Mouse (Mus musculus): Measurements from ENCODE around the gene Ttc21b. TPM values are rescaled to one million over a fixed set of nuclear protein-coding genes. Genes with fewer than 3 reads are reported as not detected.
A peak's percentile ranks its signal among the peaks of the same experiment; 100 is the strongest.
"Not testable (repeated sequence)": the region's sequence is repeated elsewhere in the genome, so short reads cannot be mapped to it uniquely, and the experiment has no call there.

Ttc21b gene
- polyA plus RNA-seq, 1 experiment = 3.4 TPM

DNA sequence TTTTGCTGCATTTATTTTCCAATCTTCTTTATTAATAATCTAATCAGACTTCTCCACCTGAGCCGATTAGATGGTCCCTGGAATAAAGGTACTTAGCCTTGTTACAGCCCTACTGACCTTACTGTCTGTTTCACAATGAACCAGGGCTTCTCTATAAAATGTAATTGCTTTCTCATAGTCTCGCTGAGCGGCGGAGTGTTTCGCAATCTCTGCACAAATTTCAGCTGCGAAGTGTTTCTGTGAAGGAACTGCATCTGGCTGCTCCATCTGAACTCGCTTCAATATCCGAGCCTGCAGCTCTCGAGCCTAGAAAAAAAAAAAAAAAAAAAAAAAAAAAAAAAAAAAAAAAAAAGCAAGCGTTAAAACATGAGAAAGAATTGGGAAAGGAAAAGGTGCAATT is 46.5 kb downstream of the Ttc21b start:
- WGBS = 95% methylated on average over 10 of the region's 10 CpGs
- Histone ChIP-seq H3K4me3 (ENCODE audit: control insufficient read depth, insufficient read depth, low read length) (no peak overlapping the region), H3K36me3 (ENCODE audit: control insufficient read depth, insufficient read depth, low read length) (0 out of 2 replicates have a peak, but pooled peaks cover 3% of the 10 kb centered on the region), H3K4me1 (replicated peaks; ENCODE audit: control insufficient read depth, insufficient read depth, low read length) (no peaks in the 10 kb centered on the region), H3K27me3 (ENCODE audit: control insufficient read depth, insufficient read depth, low read length) (no peaks in the 10 kb centered on the region), H3K27ac (ENCODE audit: control insufficient read depth, insufficient read depth, low read length) (no peak overlapping the region)
- DNase-seq = no peak
- TF ChIP-seq CTCF (IDR thresholded peaks at IDR 0.05; ENCODE audit: borderline replicate concordance, control insufficient read depth, extremely low read depth, insufficient read depth, low read length, poor library complexity) = no peak
- TF ChIP-seq POLR2A (IDR thresholded peaks at IDR 0.05; ENCODE audit: control insufficient read depth, extremely low read depth, insufficient read depth, low read length, poor library complexity) = no peak

DNA sequence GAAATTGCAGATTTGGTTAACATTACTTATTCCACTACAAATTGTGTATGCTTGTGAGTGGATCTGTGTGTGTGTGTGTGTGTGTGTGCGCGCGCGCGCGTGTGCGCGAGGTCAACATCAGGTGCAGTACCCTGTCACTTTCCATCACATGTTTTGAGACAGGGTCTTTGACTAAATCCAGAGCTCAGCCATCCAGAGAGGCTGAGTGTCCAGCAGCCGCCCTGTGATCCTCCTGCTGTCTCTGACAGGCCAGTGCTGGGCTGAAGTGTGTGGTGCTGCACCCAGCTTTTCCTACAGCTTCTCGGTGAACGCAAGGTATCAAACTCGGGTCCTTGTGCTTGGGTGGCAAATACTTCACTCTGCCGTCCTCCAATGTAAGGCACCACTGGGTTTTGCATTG is 47.1 kb downstream of the Ttc21b start:
- Histone ChIP-seq H3K36me3 (ENCODE audit: control insufficient read depth, insufficient read depth, low read length) (0 out of 2 replicates have a peak, but pooled peaks cover 3% of the 10 kb centered on the region), H3K27ac (ENCODE audit: control insufficient read depth, insufficient read depth, low read length) (no peak overlapping the region), H3K27me3 (ENCODE audit: control insufficient read depth, insufficient read depth, low read length) (no peaks in the 10 kb centered on the region), H3K4me3 (ENCODE audit: control insufficient read depth, insufficient read depth, low read length) (no peak overlapping the region), H3K4me1 (replicated peaks; ENCODE audit: control insufficient read depth, insufficient read depth, low read length) (no peaks in the 10 kb centered on the region)
- TF ChIP-seq CTCF (IDR thresholded peaks at IDR 0.05; ENCODE audit: borderline replicate concordance, control insufficient read depth, extremely low read depth, insufficient read depth, low read length, poor library complexity) (no peak), POLR2A (IDR thresholded peaks at IDR 0.05; ENCODE audit: control insufficient read depth, extremely low read depth, insufficient read depth, low read length, poor library complexity) (no peak)
- 98% methylated on average over 13 of the region's 13 CpGs for WGBS
- DNase-seq = no peak

DNA sequence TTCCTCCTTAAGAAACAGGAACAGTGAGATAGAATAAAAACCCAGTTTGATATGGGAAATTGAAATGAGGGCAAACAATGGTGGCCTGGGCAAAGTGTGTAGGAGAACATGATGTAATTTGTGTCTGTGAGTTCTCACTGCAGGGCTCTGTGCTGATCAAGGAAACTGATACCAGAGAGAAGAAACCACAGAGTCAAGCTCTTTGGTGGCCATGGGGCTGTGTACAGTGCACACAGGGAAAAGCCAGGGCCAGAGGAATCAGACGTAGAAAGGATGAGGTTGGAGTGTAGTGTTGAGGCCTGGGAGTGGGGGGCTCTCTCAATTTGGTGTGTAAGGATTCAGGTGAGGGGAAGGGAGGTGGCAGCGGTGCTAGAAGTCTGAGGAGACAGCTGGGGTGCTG is 49.6 kb downstream of the Ttc21b start:
- no peak for DNase-seq
- 64% methylated on average over 2 of the region's 2 CpGs for WGBS
- no peak overlapping the region for H3K27ac ChIP-seq (ENCODE audit: control insufficient read depth, insufficient read depth, low read length)
- H3K36me3 ChIP-seq (ENCODE audit: control insufficient read depth, insufficient read depth, low read length) = 0 out of 2 replicates have a peak, but pooled peaks cover 3% of the 10 kb centered on the region
- TF ChIP-seq CTCF (IDR thresholded peaks at IDR 0.05; ENCODE audit: borderline replicate concordance, control insufficient read depth, extremely low read depth, insufficient read depth, low read length, poor library complexity) = no peak
- TF ChIP-seq POLR2A (IDR thresholded peaks at IDR 0.05; ENCODE audit: control insufficient read depth, extremely low read depth, insufficient read depth, low read length, poor library complexity) = no peak
- no peaks in the 10 kb centered on the region for H3K27me3 ChIP-seq (ENCODE audit: control insufficient read depth, insufficient read depth, low read length)
- H3K4me3 ChIP-seq (ENCODE audit: control insufficient read depth, insufficient read depth, low read length) = no peak overlapping the region
- H3K4me1 ChIP-seq (replicated peaks; ENCODE audit: control insufficient read depth, insufficient read depth, low read length) = no peaks in the 10 kb centered on the region

DNA sequence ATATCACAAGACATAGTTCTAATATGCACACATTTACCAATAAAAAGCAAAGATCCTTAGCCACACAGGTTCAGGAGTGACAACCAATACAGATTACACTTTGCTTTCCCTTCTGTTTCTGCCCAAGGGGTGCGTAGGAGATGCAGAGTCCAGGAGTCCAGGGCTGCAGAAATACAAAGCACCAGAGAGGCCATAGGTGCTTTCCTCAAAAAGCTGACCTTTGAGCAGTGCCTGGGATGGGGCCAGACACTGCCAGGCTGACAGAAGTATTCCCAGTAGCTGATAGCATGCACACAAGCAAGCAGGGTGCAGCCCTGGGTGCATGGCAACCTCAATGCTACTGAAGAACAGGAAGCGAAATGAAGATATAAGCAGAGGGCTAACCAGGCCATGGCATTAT is 52.2 kb downstream of the Ttc21b start:
- Histone ChIP-seq H3K27ac (ENCODE audit: control insufficient read depth, insufficient read depth, low read length) (no peak overlapping the region), H3K36me3 (ENCODE audit: control insufficient read depth, insufficient read depth, low read length) (no peaks in the 10 kb centered on the region), H3K27me3 (ENCODE audit: control insufficient read depth, insufficient read depth, low read length) (no peaks in the 10 kb centered on the region), H3K4me1 (replicated peaks; ENCODE audit: control insufficient read depth, insufficient read depth, low read length) (no peaks in the 10 kb centered on the region), H3K4me3 (ENCODE audit: control insufficient read depth, insufficient read depth, low read length) (no peak overlapping the region)
- TF ChIP-seq POLR2A (IDR thresholded peaks at IDR 0.05; ENCODE audit: control insufficient read depth, extremely low read depth, insufficient read depth, low read length, poor library complexity) (no peak), CTCF (IDR thresholded peaks at IDR 0.05; ENCODE audit: borderline replicate concordance, control insufficient read depth, extremely low read depth, insufficient read depth, low read length, poor library complexity) (no peak)
- WGBS = 97% methylated on average over 2 of the region's 2 CpGs
- DNase-seq = no peak

DNA sequence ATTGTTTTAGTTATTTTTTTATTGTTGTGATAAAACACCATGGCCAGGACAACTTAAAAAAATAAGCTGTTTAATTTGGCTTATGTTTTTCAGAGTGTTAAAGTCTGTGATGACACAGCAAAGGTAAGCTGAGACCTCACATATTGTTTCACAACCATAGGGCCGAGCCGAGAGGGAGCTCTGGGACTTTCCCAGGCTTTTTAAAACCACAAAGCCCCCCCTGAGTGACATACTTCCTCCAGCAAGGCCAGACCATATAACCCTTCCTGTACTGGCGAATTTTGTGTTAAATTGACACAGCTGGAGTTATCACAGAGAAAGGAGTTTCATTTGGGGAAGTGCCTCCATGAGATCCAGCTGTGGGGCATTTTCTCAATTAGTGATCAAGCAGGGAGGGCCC is 56.2 kb downstream of the Ttc21b start:
- TF ChIP-seq CTCF (IDR thresholded peaks at IDR 0.05; ENCODE audit: borderline replicate concordance, control insufficient read depth, extremely low read depth, insufficient read depth, low read length, poor library complexity) (no peak), POLR2A (IDR thresholded peaks at IDR 0.05; ENCODE audit: control insufficient read depth, extremely low read depth, insufficient read depth, low read length, poor library complexity) (no peak)
- Histone ChIP-seq H3K4me3 (ENCODE audit: control insufficient read depth, insufficient read depth, low read length) (no peak overlapping the region), H3K36me3 (ENCODE audit: control insufficient read depth, insufficient read depth, low read length) (no peaks in the 10 kb centered on the region), H3K27ac (ENCODE audit: control insufficient read depth, insufficient read depth, low read length) (no peak overlapping the region), H3K27me3 (ENCODE audit: control insufficient read depth, insufficient read depth, low read length) (no peaks in the 10 kb centered on the region), H3K4me1 (replicated peaks; ENCODE audit: control insufficient read depth, insufficient read depth, low read length) (no peaks in the 10 kb centered on the region)
- no peak for DNase-seq
- 56% methylated on average over 3 of the region's 3 CpGs for WGBS

DNA sequence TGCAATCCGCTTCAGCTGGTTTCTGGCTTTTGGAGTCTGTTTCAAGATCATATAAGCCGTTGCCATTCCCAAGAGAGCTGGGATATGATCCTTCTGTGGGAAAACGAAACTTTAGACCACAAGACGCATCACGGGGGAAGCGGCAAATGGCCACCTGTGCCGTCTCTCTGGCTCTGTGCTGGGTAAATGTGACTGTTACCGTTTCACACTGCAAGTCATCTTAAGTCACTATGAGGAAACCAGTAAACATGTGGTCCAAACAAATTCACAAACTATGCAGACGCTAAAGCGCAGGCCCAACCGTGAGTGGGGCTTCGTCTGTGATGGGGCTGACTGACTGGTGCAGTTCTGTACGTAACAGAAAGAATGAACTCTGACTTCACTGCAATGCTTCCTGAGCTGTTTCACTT is 64.7 kb downstream of the Ttc21b start:
- Histone ChIP-seq H3K4me3 (ENCODE audit: control insufficient read depth, insufficient read depth, low read length) (peak overlapping the region; percentile 45), H3K36me3 (ENCODE audit: control insufficient read depth, insufficient read depth, low read length) (no peaks in the 10 kb centered on the region), H3K27ac (ENCODE audit: control insufficient read depth, insufficient read depth, low read length) (no peak overlapping the region), H3K4me1 (replicated peaks; ENCODE audit: control insufficient read depth, insufficient read depth, low read length) (no peaks in the 10 kb centered on the region), H3K27me3 (ENCODE audit: control insufficient read depth, insufficient read depth, low read length) (no peaks in the 10 kb centered on the region)
- DNase-seq = no peak
- WGBS = 67% methylated on average over 13 of the region's 13 CpGs
- TF ChIP-seq CTCF (IDR thresholded peaks at IDR 0.05; ENCODE audit: borderline replicate concordance, control insufficient read depth, extremely low read depth, insufficient read depth, low read length, poor library complexity) (no peak), POLR2A (IDR thresholded peaks at IDR 0.05; ENCODE audit: control insufficient read depth, extremely low read depth, insufficient read depth, low read length, poor library complexity) (no peak)

DNA sequence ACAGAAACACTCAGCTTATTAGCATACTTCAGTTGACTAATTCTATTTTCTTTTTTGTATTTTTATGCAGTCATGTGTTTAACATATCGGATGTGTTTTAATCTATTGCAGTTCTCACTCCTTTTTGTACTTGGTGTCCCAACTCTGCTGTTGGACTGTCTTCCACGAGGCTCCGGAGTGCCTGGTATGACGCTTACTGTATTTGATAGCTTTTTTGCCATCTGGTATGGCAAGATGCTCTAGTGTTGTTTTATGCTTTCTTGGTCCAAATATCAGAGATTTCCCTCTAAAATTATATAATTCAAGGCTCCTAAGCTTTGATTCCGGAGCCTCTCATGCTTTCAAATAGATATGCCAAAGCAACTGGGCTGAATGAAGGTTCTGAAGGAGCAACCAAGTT is 66.3 kb downstream of the Ttc21b start:
- Histone ChIP-seq H3K27me3 (ENCODE audit: control insufficient read depth, insufficient read depth, low read length) (no peaks in the 10 kb centered on the region), H3K27ac (ENCODE audit: control insufficient read depth, insufficient read depth, low read length) (no peak overlapping the region), H3K4me1 (replicated peaks; ENCODE audit: control insufficient read depth, insufficient read depth, low read length) (no peaks in the 10 kb centered on the region), H3K4me3 (ENCODE audit: control insufficient read depth, insufficient read depth, low read length) (no peak overlapping the region), H3K36me3 (ENCODE audit: control insufficient read depth, insufficient read depth, low read length) (no peaks in the 10 kb centered on the region)
- no peak for TF ChIP-seq POLR2A (IDR thresholded peaks at IDR 0.05; ENCODE audit: control insufficient read depth, extremely low read depth, insufficient read depth, low read length, poor library complexity)
- no peak for TF ChIP-seq CTCF (IDR thresholded peaks at IDR 0.05; ENCODE audit: borderline replicate concordance, control insufficient read depth, extremely low read depth, insufficient read depth, low read length, poor library complexity)
- DNase-seq = no peak
- WGBS = 97% methylated on average over 5 of the region's 5 CpGs

DNA sequence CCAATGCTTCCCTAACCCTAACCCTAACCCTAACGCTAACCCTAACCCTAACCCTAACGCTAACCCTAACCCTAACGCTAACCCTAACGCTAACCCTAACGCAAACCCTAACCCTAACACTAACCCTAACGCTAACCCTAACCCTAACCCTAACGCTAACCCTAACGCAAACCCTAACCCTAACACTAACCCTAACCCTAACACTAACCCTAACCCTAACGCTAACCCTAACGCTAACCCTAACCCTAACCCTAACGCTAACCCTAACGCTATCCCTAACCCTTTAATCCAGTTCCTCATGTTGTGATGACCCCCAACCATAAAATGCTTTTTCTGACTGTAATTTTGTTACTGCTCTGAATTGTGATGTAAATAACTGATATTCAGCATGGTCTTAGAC is 67.2 kb downstream of the Ttc21b start:
- not testable (repeated sequence) for H3K4me1 ChIP-seq (replicated peaks; ENCODE audit: control insufficient read depth, insufficient read depth, low read length); H3K36me3 ChIP-seq (ENCODE audit: control insufficient read depth, insufficient read depth, low read length); H3K4me3 ChIP-seq (ENCODE audit: control insufficient read depth, insufficient read depth, low read length); DNase-seq; H3K27ac ChIP-seq (ENCODE audit: control insufficient read depth, insufficient read depth, low read length); H3K27me3 ChIP-seq (ENCODE audit: control insufficient read depth, insufficient read depth, low read length)
- WGBS = 98% methylated on average over 12 of the region's 12 CpGs

Data from thymus, adult 2 months (tissue).